Mouse (Mus musculus) liver, adult 2 months (tissue): ENCODE measurements at regions not wholly inside any gene's neighbourhood (a gene's known extent, or its start where the extent isn't known, plus 50 kb on each side); places are given as distances from the start of the nearest gene placed in this dataset.

Experiments used
- CTCF ChIP-seq: fragments of 200-500 bp; IDR thresholded peaks from 2 replicates; pipeline ENCODE4 v1.5.1; 2011; ENCODE audit warnings: low read depth, low read length, control low read depth
- POLR2A ChIP-seq: fragments of 200-500 bp; IDR thresholded peaks from 2 replicates; pipeline ENCODE4 v1.6.1; 2011; ENCODE audit warnings: low read length, control low read depth; ENCODE audit not compliant: insufficient read depth; ENCODE audit errors: extremely low read depth

DNA sequence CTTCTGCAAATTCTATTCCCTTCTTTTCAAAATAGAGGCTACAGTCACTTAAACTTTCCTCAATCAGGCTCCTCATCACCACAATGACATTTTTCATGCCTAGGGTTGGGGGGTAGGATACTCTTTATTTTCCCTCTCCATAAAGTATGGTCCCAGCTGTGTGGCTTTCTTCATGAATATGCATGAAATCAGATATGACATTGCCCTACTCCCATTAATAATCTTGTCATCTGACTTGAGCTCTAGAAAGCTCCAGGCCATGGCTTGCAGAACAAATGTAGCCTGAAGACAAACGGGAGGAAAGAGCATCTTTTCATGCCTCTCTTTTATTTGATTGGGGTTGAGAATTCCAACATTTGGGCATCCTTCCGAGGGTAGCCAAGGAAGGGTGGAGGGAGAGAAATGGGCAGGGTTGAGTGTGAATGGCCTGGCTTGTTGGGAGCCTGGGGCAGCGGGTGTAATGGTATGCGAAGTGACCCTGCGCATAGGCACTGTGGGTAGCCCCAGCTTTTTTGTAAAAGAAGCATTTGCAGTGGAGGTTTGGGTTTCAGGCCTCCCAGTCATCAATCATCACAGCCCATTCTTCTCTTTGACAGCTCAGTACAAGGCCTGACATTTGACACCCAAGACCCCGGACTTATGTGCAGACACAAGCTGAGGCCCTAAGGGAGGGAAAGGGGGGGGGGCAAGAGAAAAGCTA is 379.8 kb downstream of the Gm10295 start:
- TF ChIP-seq POLR2A (no peak), CTCF (no peak)
